In the genomic region with DNA sequence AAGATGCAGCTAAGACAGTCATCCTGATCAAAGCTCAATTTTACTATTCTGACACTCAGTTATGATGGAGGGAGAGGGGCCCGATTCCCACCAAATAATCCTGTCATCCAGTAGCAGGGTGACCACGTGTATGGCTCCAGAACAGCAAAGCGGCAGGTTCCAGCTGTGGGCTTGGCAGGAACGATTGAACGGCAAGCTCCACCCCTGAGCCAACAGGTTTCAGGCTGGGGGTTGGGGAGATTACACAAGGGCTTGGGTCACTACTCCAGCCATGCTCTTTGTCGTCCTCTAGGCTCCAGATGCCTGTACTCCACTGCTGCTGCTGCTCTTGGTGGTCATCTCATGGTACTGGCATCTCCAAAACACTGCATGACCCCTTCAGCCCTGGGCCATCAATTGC, we compare ENCODE assay signal across 7 mouse cellular contexts.
DNase-seq lines count a peak whose midpoint lies in the region; ATAC-seq and TF ChIP-seq lines count a peak whose summit lies in the region.
"Not testable (repeated sequence)": the region's sequence is repeated elsewhere in the genome, so short reads cannot be mapped to it uniquely, and the experiment has no call there.

No protein-coding gene starts in this region.

- peaks cover 18 to 69% of the 10 kb centered on the region in 2 experiments for H3K4me1 ChIP-seq in CH12.LX (ENCODE audit: control insufficient read depth in 1 of 2, insufficient read depth in 2 of 2)
- H3K4me1 ChIP-seq in liver, adult 2 months (ENCODE audit: control insufficient read depth, insufficient read depth, low read length): peaks cover 12% of the 10 kb centered on the region
- peaks cover 10% of the 10 kb centered on the region; the same call in 1 of the 2 replicates for H3K4me1 ChIP-seq in liver, embryonic 15.5 days (replicated peaks)
- peaks cover 11% of the 10 kb centered on the region for H3K4me1 ChIP-seq in lung, postnatal 0 days (ENCODE audit: insufficient read depth, low read depth, low read length)

- not testable (repeated sequence) for H3K9me3 ChIP-seq in CH12.LX (replicated peaks; ENCODE audit: low read length); liver, embryonic 15.5 days (replicated peaks); lung, postnatal 0 days (ENCODE audit: low read length)

- 23% methylated on average over 6 of the region's 6 CpGs for WGBS in liver, adult 2 months
- 33% methylated on average over 6 of the region's 6 CpGs for WGBS in liver, embryonic 15.5 days (ENCODE audit: insufficient replicate concordance)
- WGBS in lung, postnatal 0 days: 38% methylated on average over 6 of the region's 6 CpGs

- TF ChIP-seq POLR2A in CH12.LX (IDR thresholded peaks at IDR 0.05; ENCODE audit: low read depth, low read length): peak; percentile 32; the same call in 1 of the 2 replicates
- TF ChIP-seq POLR2A in liver, adult 2 months (IDR thresholded peaks at IDR 0.05; ENCODE audit: extremely low read depth, insufficient read depth, low read length): not testable (repeated sequence)

- peak in 1 of 2 experiments; percentile 48; a peak in 2 of 4 replicates for TF ChIP-seq CTCF in CH12.LX (conservative IDR thresholded peaks at IDR 0.05 in 1 of 2, IDR thresholded peaks at IDR 0.05 in 1 of 2; ENCODE audit: low read depth in 2 of 2, low read length in 2 of 2)
- TF ChIP-seq CTCF in liver, adult 2 months (IDR thresholded peaks at IDR 0.05; ENCODE audit: low read depth, low read length): peak; percentile 52
- TF ChIP-seq CTCF in lung, postnatal 0 days (IDR thresholded peaks at IDR 0.05): peak; percentile 40

- H3K9ac ChIP-seq in CH12.LX (ENCODE audit: insufficient read depth, low read depth): 0 out of 2 replicates have a peak overlapping the region, but pooled peaks have one; percentile 8
- H3K9ac ChIP-seq in liver, adult 2 months (ENCODE audit: low read depth, low read length); liver, embryonic 15.5 days; lung, postnatal 0 days (replicated peaks; ENCODE audit: low read depth): not testable (repeated sequence)

- peak overlapping the region; percentile 18; the same call in 1 of the 2 replicates for H3K27ac ChIP-seq in CH12.LX (ENCODE audit: insufficient read depth, low read depth)
- H3K27ac ChIP-seq in liver, adult 2 months (replicated peaks; ENCODE audit: insufficient read depth, low read depth, low read length); liver, embryonic 15.5 days (replicated peaks); lung, postnatal 0 days (ENCODE audit: low read length): not testable (repeated sequence)

- TF ChIP-seq EP300 in CH12.LX (IDR thresholded peaks at IDR 0.05; ENCODE audit: low read length): 0 out of 2 replicates have a peak, but pooled peaks have one; percentile 31
- not testable (repeated sequence) for TF ChIP-seq EP300 in lung, postnatal 0 days (IDR thresholded peaks at IDR 0.05)

- not testable (repeated sequence) for DNase-seq in CH12.LX (ENCODE audit: extremely low read depth)
- DNase-seq in adrenal gland, adult 2 months: peak; percentile 20
- peak; percentile 91 for DNase-seq in liver, adult 2 months (ENCODE audit: extremely low read depth, low read depth, low spot score)
- peak; percentile 58 for DNase-seq in lung, postnatal 0 days (ENCODE audit: low spot score)

- H3K79me2 ChIP-seq in CH12.LX (replicated peaks; ENCODE audit: control insufficient read depth, extremely low read depth, insufficient read depth, poor library complexity, severe bottlenecking); liver, adult 2 months (ENCODE audit: control insufficient read depth, insufficient read depth, low read length): not testable (repeated sequence)

- peak; percentile 38 for ATAC-seq in granulocyte monocyte progenitor cell, adult 5-6 weeks (replicated peaks; ENCODE audit: poor library complexity, severe bottlenecking)
- ATAC-seq in liver, embryonic 15.5 days (ENCODE audit: insufficient read depth): peak; percentile 35; the same call in 1 of the 2 replicates
- ATAC-seq in lung, postnatal 0 days: peak; percentile 37
- ATAC-seq in megakaryocyte, adult 5-6 weeks (ENCODE audit: poor library complexity, severe bottlenecking): peak; percentile 48

- not testable (repeated sequence) for H3K36me3 ChIP-seq in CH12.LX (replicated peaks in 1 of 2; ENCODE audit: control insufficient read depth in 1 of 2, insufficient read depth in 1 of 2, low read length in 1 of 2); liver, adult 2 months (ENCODE audit: control insufficient read depth, insufficient read depth, low read length); liver, embryonic 15.5 days (replicated peaks); lung, postnatal 0 days (ENCODE audit: insufficient read depth, low read length)

- H3K27me3 ChIP-seq in CH12.LX (replicated peaks); liver, adult 2 months (ENCODE audit: control insufficient read depth, insufficient read depth, low read length); liver, embryonic 15.5 days; lung, postnatal 0 days (replicated peaks; ENCODE audit: insufficient read depth, low read length): not testable (repeated sequence)

- H3K4me2 ChIP-seq in CH12.LX (ENCODE audit: insufficient read depth, low read depth, poor library complexity, severe bottlenecking): peak overlapping the region; percentile 42
- H3K4me2 ChIP-seq in liver, embryonic 15.5 days; lung, postnatal 0 days (replicated peaks; ENCODE audit: low read depth, low read length): not testable (repeated sequence)

- TF ChIP-seq RAD21 in CH12.LX (IDR thresholded peaks at IDR 0.05; ENCODE audit: low read depth, low read length): peak; percentile 43

- dilution Hi-C loops in CH12.LX (cut with MboI; ENCODE audit: extremely low pct_ligation_motif_present, extremely low pct_unique_long_range_greater_than_20kb, low sequenced_read_pairs): not testable (repeated sequence)

- in situ Hi-C loops in CH12.LX (cut with MboI; ENCODE audit: low pct_ligation_motif_present, low pct_unique_long_range_greater_than_20kb, low sequenced_read_pairs): not testable (repeated sequence)

- H3K4me3 ChIP-seq in CH12.LX (replicated peaks in 1 of 3; ENCODE audit: low read depth in 2 of 3, low read length in 2 of 3, poor library complexity in 1 of 3); liver, adult 2 months (ENCODE audit: insufficient read depth, low read depth, low read length); liver, embryonic 15.5 days (replicated peaks); lung, postnatal 0 days (ENCODE audit: low read depth, low read length): not testable (repeated sequence)

TF ChIP-seq in CH12.LX, 34 proteins besides CTCF, POLR2A, EP300 and RAD21:
- TF ChIP-seq MXI1 (IDR thresholded peaks at IDR 0.05; ENCODE audit: low read depth, low read length): peak; percentile 84
- peak; percentile 77 for TF ChIP-seq MAX (IDR thresholded peaks at IDR 0.05; ENCODE audit: low read length)
- TF ChIP-seq MYC (IDR thresholded peaks at IDR 0.05; ENCODE audit: low read depth, low read length): peak; percentile 84; the same call in 1 of the 2 replicates
- peak; percentile 65; the same call in 1 of the 2 replicates for TF ChIP-seq IRF4 (IDR thresholded peaks at IDR 0.05; ENCODE audit: low read depth, low read length)
- 0 out of 2 replicates have a peak, but pooled peaks have one; percentile 39 for TF ChIP-seq SIN3A (IDR thresholded peaks at IDR 0.05; ENCODE audit: low read length)
- 0 out of 2 replicates have a peak, but pooled peaks have one; percentile 37 for TF ChIP-seq MEF2A (IDR thresholded peaks at IDR 0.05; ENCODE audit: borderline replicate concordance, low read depth, low read length)
- peak; percentile 52; the same call in 1 of the 2 replicates for TF ChIP-seq TCF12 (IDR thresholded peaks at IDR 0.05; ENCODE audit: low read depth, low read length)
- TF ChIP-seq SMC3 (IDR thresholded peaks at IDR 0.05; ENCODE audit: low read depth, low read length): peak; percentile 51
- TF ChIP-seq BHLHE40 (IDR thresholded peaks at IDR 0.05; ENCODE audit: low read depth, low read length): peak; percentile 33; the same call in 1 of the 2 replicates
- TF ChIP-seq CHD2 (IDR thresholded peaks at IDR 0.05; ENCODE audit: low read length): peak; percentile 77; the same call in 1 of the 2 replicates
- TF ChIP-seq ETS1 (conservative IDR thresholded peaks at IDR 0.05; ENCODE audit: low read depth, low read length): peak; percentile 9; the same call in 1 of the 2 replicates
